Mouse (Mus musculus): ENCODE results near the gene Sit1.

Sit1 gene

GRCm38 (mm10) chr4:43465935-43466334, 17.6 kb downstream of the Sit1 start:
- peak; percentile 91 for DNase-seq

DNA sequence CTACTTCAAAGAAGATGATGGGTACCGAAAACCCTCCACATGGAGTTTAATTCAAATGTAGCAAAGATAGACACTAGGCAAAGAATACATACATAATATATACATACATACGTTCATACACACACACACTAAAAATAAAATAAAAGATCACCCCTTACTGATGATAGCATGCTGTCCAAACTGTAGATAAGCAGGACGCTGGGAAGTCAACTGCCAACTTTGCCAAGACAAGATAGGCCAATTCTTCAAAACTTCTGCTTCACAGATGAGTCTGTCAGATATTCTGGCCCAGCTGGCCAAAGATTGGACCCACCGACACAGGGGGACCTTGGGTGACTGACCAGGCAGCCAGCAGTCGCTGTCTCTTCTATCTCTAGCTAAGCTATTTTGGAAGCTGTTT, 20.4 kb downstream of the Sit1 start:
- no peak for DNase-seq

GRCm38 (mm10) chr4:43457124-43457523, 26.4 kb downstream of the Sit1 start:
- peak; percentile 88 for DNase-seq

DNA sequence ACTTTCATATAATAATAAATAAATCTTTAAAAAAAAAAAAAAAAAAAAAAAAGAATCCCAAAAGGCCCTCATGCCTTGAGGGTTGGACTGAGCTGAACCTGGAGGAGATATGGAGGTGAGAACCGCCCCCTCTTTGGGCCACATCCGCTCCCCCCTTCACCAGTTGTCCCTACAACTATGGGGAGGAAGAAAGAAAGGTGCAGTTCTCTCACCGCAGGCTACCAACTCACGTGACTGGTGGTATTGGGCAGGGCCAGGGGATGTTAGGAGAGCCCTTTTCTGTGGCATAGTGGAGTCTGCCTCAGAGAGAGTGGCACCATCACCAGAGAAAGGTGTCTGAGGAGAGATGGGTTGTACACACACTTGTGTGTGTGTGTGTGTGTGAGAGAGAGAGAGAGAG, 27.1 kb downstream of the Sit1 start:
- DNase-seq = no peak

- peak; percentile 94 for DNase-seq
Measured at GRCm38 (mm10) chr4:43454041-43454836, 29.3 kb downstream of the Sit1 start, which contains the start of gene Cd72. Gene Cd72 (minus strand): TSS chr4:43454628.

DNA sequence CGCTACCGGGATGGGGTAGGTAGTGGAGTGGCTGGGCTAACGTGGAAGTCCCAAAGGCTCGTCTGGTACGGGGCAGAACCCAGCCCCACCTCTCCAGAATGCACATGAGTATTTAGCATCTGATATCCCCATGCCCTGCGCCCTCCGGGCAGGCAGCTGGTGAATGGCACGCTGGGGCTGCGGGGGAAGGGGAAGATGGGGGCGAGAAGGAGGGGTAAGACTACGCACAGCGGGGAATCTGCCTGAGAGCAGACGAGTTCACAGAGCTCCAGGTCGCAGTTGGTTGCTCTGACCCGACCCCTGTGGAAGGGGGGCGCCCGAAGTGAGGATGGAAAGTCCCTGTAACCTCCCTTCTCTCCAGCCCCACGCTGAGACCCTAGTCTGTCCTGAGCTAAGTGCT, 30.1 kb downstream of the Sit1 start:
- no peak for DNase-seq

DNA sequence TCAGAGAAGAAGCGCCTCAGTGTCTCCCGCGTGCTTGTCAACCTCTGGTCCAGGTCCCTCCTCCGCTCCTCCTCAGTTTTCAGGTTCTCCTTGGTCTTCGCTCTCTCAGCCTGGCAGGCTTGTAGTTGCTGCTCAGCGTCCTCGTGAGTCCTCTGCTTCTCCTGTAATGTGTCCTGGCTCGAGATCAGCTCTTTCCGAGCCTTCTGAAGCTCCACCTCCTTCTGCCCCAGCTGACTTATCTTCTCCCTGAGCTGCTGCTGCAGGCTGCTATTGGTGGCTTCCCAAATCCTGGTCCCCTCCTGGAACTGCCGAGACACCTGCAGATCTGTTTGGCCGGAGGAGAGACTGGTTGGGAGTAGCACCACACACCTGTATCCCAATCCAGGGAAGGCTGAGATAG, 31.2 kb downstream of the Sit1 start:
- DNase-seq = peak; percentile 92

- no peak for DNase-seq
Measured at GRCm38 (mm10) chr4:43448554-43448953, 35.0 kb downstream of the Sit1 start.

DNA sequence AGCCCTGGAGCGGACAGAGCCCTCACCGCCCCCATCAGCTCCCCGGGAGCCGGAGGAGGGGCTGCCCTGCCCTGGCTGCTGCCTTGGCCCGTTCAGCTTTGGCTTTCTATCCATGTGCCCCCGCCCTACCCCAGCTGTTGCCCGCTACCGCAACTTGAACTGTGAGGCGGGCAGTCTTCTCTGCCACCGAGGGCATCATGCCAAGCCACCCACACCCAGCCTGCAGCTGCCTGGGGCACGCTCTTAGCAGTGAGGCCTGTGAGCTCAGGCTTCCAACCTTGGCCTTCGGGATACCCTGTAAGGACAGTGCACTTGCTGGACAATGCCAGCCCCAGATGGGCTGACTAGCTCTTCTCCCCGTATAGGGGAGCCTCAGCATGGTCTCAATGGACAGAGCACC, 36.3 kb downstream of the Sit1 start:
- DNase-seq = peak; percentile 97

DNA sequence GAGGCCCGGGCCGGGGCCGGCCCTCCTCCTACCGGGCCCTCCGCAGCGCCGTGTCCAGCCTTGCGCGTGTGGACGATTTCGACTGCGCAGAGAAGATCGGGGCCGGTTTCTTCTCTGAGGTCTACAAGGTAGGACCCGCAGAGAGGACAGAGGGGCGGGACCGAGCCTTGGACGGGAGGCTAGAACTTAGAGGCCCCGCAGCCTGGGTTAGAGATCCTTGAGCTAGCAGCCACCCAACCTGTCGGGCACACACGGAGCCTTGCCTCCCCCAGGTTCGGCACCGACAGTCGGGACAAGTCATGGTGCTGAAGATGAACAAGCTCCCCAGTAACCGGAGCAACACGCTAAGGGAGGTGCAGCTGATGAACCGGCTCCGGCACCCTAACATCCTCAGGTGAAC, 40.0 kb downstream of the Sit1 start:
- peak; percentile 93 for DNase-seq

GRCm38 (mm10) chr4:43442456-43443361, 40.8 kb downstream of the Sit1 start:
- DNase-seq = peak; percentile 98

GRCm38 (mm10) chr4:43442044-43442443, 41.5 kb downstream of the Sit1 start:
- peak; percentile 100 for DNase-seq

- DNase-seq = no peak
Measured at GRCm38 (mm10) chr4:43441639-43442038, 41.9 kb downstream of the Sit1 start, which contains the start of gene Tesk1. Gene Tesk1 (plus strand): TSS chr4:43441939.

DNA sequence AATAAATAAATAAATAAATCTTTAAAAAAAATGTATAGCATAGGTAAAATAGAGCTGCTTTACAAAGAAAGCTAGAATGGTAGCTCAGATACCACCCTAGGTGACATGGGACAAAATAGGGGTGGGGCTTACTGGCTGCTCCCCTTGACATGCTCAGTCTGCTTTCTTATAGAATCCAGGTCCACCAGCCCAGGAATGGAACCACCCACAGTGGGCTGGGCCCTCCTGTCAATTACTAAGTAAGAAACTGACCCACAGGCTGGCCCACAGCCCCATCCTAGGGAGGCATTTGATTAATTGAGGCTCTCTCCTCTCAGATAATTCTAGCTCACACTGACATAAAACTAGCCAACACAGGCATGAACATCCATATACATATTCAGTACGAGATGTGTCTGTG, 50.7 kb downstream of the Sit1 start:
- no peak for DNase-seq

All from heart, adult 11 months (tissue).